Mouse (Mus musculus): ENCODE data around the gene Ptger2. TPM values are rescaled to one million over a fixed set of nuclear protein-coding genes. Genes with fewer than 3 reads are reported as not detected.

Gene Ptger2
- polyA plus RNA-seq, 1 experiment from 2014 or later: 0.47 TPM

GRCm38 (mm10) chr14:45036579-45036978 is 48.6 kb downstream of the Ptger2 start:
- Histone ChIP-seq H3K4me1 (replicated peaks; ENCODE audit: control insufficient read depth, insufficient read depth, low read length) (no peaks in the 10 kb centered on the region), H3K4me2 (ENCODE audit: low read length) (no peak overlapping the region), H3K9me3 (ENCODE audit: control insufficient read depth, low read length) (no peaks in the 10 kb centered on the region), H3K36me3 (ENCODE audit: control insufficient read depth, insufficient read depth) (no peaks in the 10 kb centered on the region), H3K27ac (ENCODE audit: low read length) (no peak overlapping the region), H3K27me3 (replicated peaks; ENCODE audit: control insufficient read depth, insufficient read depth, low read length) (no peaks in the 10 kb centered on the region), H3K4me3 (replicated peaks; ENCODE audit: low read length) (no peak overlapping the region), H3K9ac (replicated peaks; ENCODE audit: low read depth, low read length) (no peak overlapping the region)
- WGBS: 90% methylated on average over 1 of the region's 1 CpGs
- ATAC-seq: no peak

- Histone ChIP-seq H3K4me3 (replicated peaks; ENCODE audit: low read length) (no peak overlapping the region), H3K4me1 (replicated peaks; ENCODE audit: control insufficient read depth, insufficient read depth, low read length) (no peaks in the 10 kb centered on the region), H3K9ac (replicated peaks; ENCODE audit: low read depth, low read length) (no peak overlapping the region), H3K9me3 (ENCODE audit: control insufficient read depth, low read length) (no peaks in the 10 kb centered on the region), H3K36me3 (ENCODE audit: control insufficient read depth, insufficient read depth) (no peaks in the 10 kb centered on the region), H3K27me3 (replicated peaks; ENCODE audit: control insufficient read depth, insufficient read depth, low read length) (no peaks in the 10 kb centered on the region), H3K27ac (ENCODE audit: low read length) (no peak overlapping the region), H3K4me2 (ENCODE audit: low read length) (no peak overlapping the region)
- ATAC-seq: no peak
- WGBS: 85% methylated on average over 7 of the region's 7 CpGs
Measured at GRCm38 (mm10) chr14:45038052-45038451, 50.1 kb downstream of the Ptger2 start.

- H3K36me3 ChIP-seq (ENCODE audit: control insufficient read depth, insufficient read depth): no peaks in the 10 kb centered on the region
- ATAC-seq: no peak
- no peaks in the 10 kb centered on the region for H3K4me1 ChIP-seq (replicated peaks; ENCODE audit: control insufficient read depth, insufficient read depth, low read length)
- H3K27me3 ChIP-seq (replicated peaks; ENCODE audit: control insufficient read depth, insufficient read depth, low read length): no peaks in the 10 kb centered on the region
- H3K4me2 ChIP-seq (ENCODE audit: low read length): no peak overlapping the region
- WGBS: 94% methylated on average over 5 of the region's 5 CpGs
- H3K4me3 ChIP-seq (replicated peaks; ENCODE audit: low read length): no peak overlapping the region
- no peaks in the 10 kb centered on the region for H3K9me3 ChIP-seq (ENCODE audit: control insufficient read depth, low read length)
- H3K9ac ChIP-seq (replicated peaks; ENCODE audit: low read depth, low read length): no peak overlapping the region
- no peak overlapping the region for H3K27ac ChIP-seq (ENCODE audit: low read length)
Measured at GRCm38 (mm10) chr14:45040851-45041475, 53.0 kb downstream of the Ptger2 start.

- no peaks in the 10 kb centered on the region for H3K36me3 ChIP-seq (ENCODE audit: control insufficient read depth, insufficient read depth)
Measured at GRCm38 (mm10) chr14:45048128-45048527, 60.1 kb downstream of the Ptger2 start.

GRCm38 (mm10) chr14:45049689-45050418 is 61.9 kb downstream of the Ptger2 start:
- Histone ChIP-seq H3K36me3 (ENCODE audit: control insufficient read depth, insufficient read depth) (no peaks in the 10 kb centered on the region), H3K9me3 (ENCODE audit: control insufficient read depth, low read length) (no peaks in the 10 kb centered on the region), H3K4me1 (replicated peaks; ENCODE audit: control insufficient read depth, insufficient read depth, low read length) (no peaks in the 10 kb centered on the region), H3K27ac (ENCODE audit: low read length) (no peak overlapping the region), H3K4me3 (replicated peaks; ENCODE audit: low read length) (no peak overlapping the region), H3K27me3 (replicated peaks; ENCODE audit: control insufficient read depth, insufficient read depth, low read length) (no peaks in the 10 kb centered on the region), H3K4me2 (ENCODE audit: low read length) (no peak overlapping the region), H3K9ac (replicated peaks; ENCODE audit: low read depth, low read length) (no peak overlapping the region)
- 75% methylated on average over 7 of the region's 7 CpGs for WGBS
- no peak for ATAC-seq

More at GRCm38 (mm10) chr14:45048128-45048527, 60.1 kb downstream of the Ptger2 start:
- Histone ChIP-seq H3K9ac (replicated peaks; ENCODE audit: low read depth, low read length) (no peak overlapping the region), H3K9me3 (ENCODE audit: control insufficient read depth, low read length) (no peaks in the 10 kb centered on the region), H3K4me3 (replicated peaks; ENCODE audit: low read length) (no peak overlapping the region), H3K27ac (ENCODE audit: low read length) (no peak overlapping the region), H3K4me1 (replicated peaks; ENCODE audit: control insufficient read depth, insufficient read depth, low read length) (no peaks in the 10 kb centered on the region), H3K4me2 (ENCODE audit: low read length) (no peak overlapping the region), H3K27me3 (replicated peaks; ENCODE audit: control insufficient read depth, insufficient read depth, low read length) (no peaks in the 10 kb centered on the region)
- 75% methylated on average over 2 of the region's 2 CpGs for WGBS
- ATAC-seq: no peak

- H3K4me1 ChIP-seq (replicated peaks; ENCODE audit: control insufficient read depth, insufficient read depth, low read length): no peaks in the 10 kb centered on the region
- H3K27ac ChIP-seq (ENCODE audit: low read length): no peak overlapping the region
- H3K9me3 ChIP-seq (ENCODE audit: control insufficient read depth, low read length): no peaks in the 10 kb centered on the region
- H3K27me3 ChIP-seq (replicated peaks; ENCODE audit: control insufficient read depth, insufficient read depth, low read length): no peaks in the 10 kb centered on the region
- H3K36me3 ChIP-seq (ENCODE audit: control insufficient read depth, insufficient read depth): no peaks in the 10 kb centered on the region
- ATAC-seq: no peak
- no peak overlapping the region for H3K9ac ChIP-seq (replicated peaks; ENCODE audit: low read depth, low read length)
- WGBS: 68% methylated on average over 1 of the region's 1 CpGs
- no peak overlapping the region for H3K4me3 ChIP-seq (replicated peaks; ENCODE audit: low read length)
- H3K4me2 ChIP-seq (ENCODE audit: low read length): no peak overlapping the region
Measured at GRCm38 (mm10) chr14:45050419-45050776, 62.4 kb downstream of the Ptger2 start.

- Histone ChIP-seq H3K4me1 (replicated peaks; ENCODE audit: control insufficient read depth, insufficient read depth, low read length) (no peaks in the 10 kb centered on the region), H3K9ac (replicated peaks; ENCODE audit: low read depth, low read length) (no peak overlapping the region), H3K4me3 (replicated peaks; ENCODE audit: low read length) (no peak overlapping the region), H3K27ac (ENCODE audit: low read length) (no peak overlapping the region), H3K4me2 (ENCODE audit: low read length) (no peak overlapping the region), H3K36me3 (ENCODE audit: control insufficient read depth, insufficient read depth) (no peaks in the 10 kb centered on the region), H3K27me3 (replicated peaks; ENCODE audit: control insufficient read depth, insufficient read depth, low read length) (no peaks in the 10 kb centered on the region), H3K9me3 (ENCODE audit: control insufficient read depth, low read length) (no peaks in the 10 kb centered on the region)
- ATAC-seq: no peak
- 92% methylated on average over 7 of the region's 7 CpGs for WGBS
Measured at GRCm38 (mm10) chr14:45051116-45051515, 63.1 kb downstream of the Ptger2 start.

MicroRNAs within 50 kb of the gene (microRNA counts, 519-probe panel; counts per million panel counts)
- microRNA mmu-miR-327: 1,241 counts per million, percentile 9 among the panel's probes with 10 or more counts

Small RNA genes lying within 50 kb of the gene (microRNA-seq; reads per million reads assigned to microRNA genes)
- not detected for gene Mir327

Other genes with a start within 250 kb of the Ptger2 start
- gene Gm8267, start 237.9 kb upstream of the Ptger2 start, polyA plus RNA-seq (2015; fragmentation: Nextera tagmentation; extraction: Ambion mirVana): not detected in 2 replicates
- 0.63 and 0.68 TPM in 2 replicates for gene Ptgdr, start 128.8 kb upstream of the Ptger2 start, polyA plus RNA-seq (2015; fragmentation: Nextera tagmentation; extraction: Ambion mirVana)
- gene Gpr137c, start 231.5 kb downstream of the Ptger2 start, polyA plus RNA-seq (2015; fragmentation: Nextera tagmentation; extraction: Ambion mirVana): 10.8 and 15.1 TPM in 2 replicates
- 44.0 and 44.2 TPM in 2 replicates for gene Txndc16, start 232.1 kb downstream of the Ptger2 start, polyA plus RNA-seq (2015; fragmentation: Nextera tagmentation; extraction: Ambion mirVana)

All from forebrain, embryonic 16.5 days (tissue).